Mouse (Mus musculus) C2C12 (cell line): ENCODE measurements around the gene Arpc1b.

Experiments used
- CTCF ChIP-seq: IDR thresholded peaks from one replicate; pipeline ENCODE4 v1.5.1; 2011; ENCODE audit not compliant: control insufficient read depth, insufficient read depth, insufficient read length
- MYOG ChIP-seq: IDR thresholded peaks from one replicate; pipeline ENCODE4 v1.6.1; 2011; ENCODE audit not compliant: control insufficient read depth, insufficient read length; ENCODE audit errors: extremely low read depth

GRCm38 (mm10) chr5:145116316-145116715 lies 2.3 kb downstream of the Arpc1b start:
- no peak for TF ChIP-seq MYOG
- TF ChIP-seq CTCF: no peak
